Mouse (Mus musculus) liver, adult 2 months (tissue): ENCODE results near the gene Pofut2. TPM values are rescaled to one million over a fixed set of nuclear protein-coding genes. Genes with fewer than 3 reads are reported as not detected.

Experiments
- DNase-seq: peaks from one replicate; pipeline ENCODE4 v3.0.0-alpha.2; 2011; ENCODE audit warnings: low read depth, low spot score; ENCODE audit errors: extremely low read depth
- H3K27ac ChIP-seq: fragments of 200-500 bp; replicated peaks from 2 replicates; pipeline ENCODE4 v1.5.1; 2012; ENCODE audit warnings: low read depth, mild to moderate bottlenecking, control low read depth, inconsistent platforms, low read length; ENCODE audit not compliant: insufficient read depth
- H3K27me3 ChIP-seq: fragments of 200-500 bp; 2 replicates; pipeline ENCODE4 v1.6.1; 2012; ENCODE audit warnings: mild to moderate bottlenecking, moderate library complexity, low read length, inconsistent platforms; ENCODE audit not compliant: control insufficient read depth, insufficient read depth
- H3K36me3 ChIP-seq: fragments of 200-500 bp; 2 replicates; pipeline ENCODE4 v1.6.1; 2012; ENCODE audit warnings: low read length, inconsistent platforms; ENCODE audit not compliant: control insufficient read depth, insufficient read depth
- H3K4me1 ChIP-seq: fragments of 200-500 bp; 2 replicates; pipeline ENCODE4 v1.6.1; 2011; ENCODE audit warnings: low read length; ENCODE audit not compliant: control insufficient read depth, insufficient read depth
- H3K4me3 ChIP-seq: fragments of 200-500 bp; 2 replicates; pipeline ENCODE4 v1.5.1; 2011; ENCODE audit warnings: low read depth, mild to moderate bottlenecking, control low read depth, low read length, moderate library complexity; ENCODE audit not compliant: insufficient read depth
- H3K79me2 ChIP-seq: fragments of 200-500 bp; 2 replicates; pipeline ENCODE4 v1.6.1; 2012; ENCODE audit warnings: inconsistent platforms, mild to moderate bottlenecking, low read length, moderate library complexity; ENCODE audit not compliant: control insufficient read depth, insufficient read depth
- H3K9ac ChIP-seq: fragments of 200-500 bp; 2 replicates; pipeline ENCODE4 v1.6.1; 2012; ENCODE audit warnings: low read depth, mild to moderate bottlenecking, control low read depth, inconsistent platforms, low read length
- CTCF ChIP-seq: fragments of 200-500 bp; IDR thresholded peaks from 2 replicates; pipeline ENCODE4 v1.5.1; 2011; ENCODE audit warnings: low read depth, low read length, control low read depth
- POLR2A ChIP-seq: fragments of 200-500 bp; IDR thresholded peaks from 2 replicates; pipeline ENCODE4 v1.6.1; 2011; ENCODE audit warnings: low read length, control low read depth; ENCODE audit not compliant: insufficient read depth; ENCODE audit errors: extremely low read depth
- WGBS: fragments of 180-500 bp; shearing (Covaris S2); methylation state at CpG from one replicate; pipeline ENCODE4 v1.1.7; 2018; 5-methylcytosine and 5-hydroxymethylcytosine counted together
- polyA plus RNA-seq: library from polyadenylated mRNA; depleted of rRNA; stranded (reverse); fragments of >200 nt; gene quantifications from 2 replicates; pipeline ENCODE4 v1.2.3, GENCODE M21; 2012
- total RNA-seq: library from RNA; depleted of rRNA; stranded (reverse); fragments of >200 nt; gene quantifications from 2 replicates; pipeline ENCODE4 v1.2.3, GENCODE M21; 2014

Pofut2 gene
- total and polyA plus RNA-seq, 2 experiments, result 6.9 to 23.0 TPM

DNA sequence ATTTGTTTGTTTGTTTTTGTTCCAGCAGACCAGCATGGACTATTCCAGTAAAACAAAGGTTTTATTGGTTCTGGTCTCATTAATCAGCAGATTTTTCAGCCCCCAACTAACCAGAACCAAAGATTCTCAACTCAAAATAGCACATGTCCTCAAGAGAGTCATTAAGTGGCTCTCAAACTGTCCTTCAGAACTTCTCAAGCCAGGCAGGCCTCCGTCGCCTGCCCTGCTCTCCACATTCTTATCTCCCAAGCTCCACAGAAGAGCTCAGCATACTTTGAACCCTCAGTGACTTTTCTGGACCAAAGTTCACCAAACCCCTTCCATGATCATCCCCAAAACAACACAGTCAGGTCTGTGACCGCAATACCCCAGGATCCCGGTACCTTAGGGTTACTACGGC lies 45.5 kb upstream of the Pofut2 start:
- DNase-seq, result no peak
- H3K4me1 ChIP-seq, result peaks cover 3% of the 10 kb centered on the region; the same call in 1 of the 2 replicates
- no peak overlapping the region for H3K27ac ChIP-seq
- no peak for TF ChIP-seq POLR2A
- no peak for TF ChIP-seq CTCF
- no peak overlapping the region for H3K4me3 ChIP-seq
- H3K9ac ChIP-seq, result no peak overlapping the region
- H3K27me3 ChIP-seq, result no peaks in the 10 kb centered on the region
- WGBS, result 96% methylated on average over 5 of the region's 5 CpGs
- no peaks in the 10 kb centered on the region for H3K79me2 ChIP-seq
- no peaks in the 10 kb centered on the region for H3K36me3 ChIP-seq

DNA sequence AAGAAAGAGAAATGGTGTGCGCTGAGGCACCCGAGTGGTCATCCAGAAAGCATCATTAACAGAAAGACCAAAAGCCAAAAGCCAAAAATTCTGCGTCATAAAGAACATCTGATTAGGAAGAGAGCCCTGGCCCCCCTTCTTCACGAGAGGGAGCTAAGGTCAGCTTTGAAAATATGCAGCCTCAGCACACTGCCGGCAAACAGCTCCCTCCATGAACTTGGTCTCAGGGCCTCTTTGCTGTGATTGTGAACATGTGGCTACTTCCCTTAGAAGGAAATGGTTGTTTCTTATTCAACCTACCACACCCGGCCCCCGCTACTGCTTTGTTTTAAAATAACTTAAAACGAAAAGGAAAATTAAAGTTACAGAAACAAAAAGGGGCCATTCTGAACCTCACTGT lies 44.4 kb upstream of the Pofut2 start:
- no peaks in the 10 kb centered on the region for H3K27me3 ChIP-seq
- WGBS, result 65% methylated on average over 8 of the region's 8 CpGs
- DNase-seq, result peak; percentile 12
- no peaks in the 10 kb centered on the region for H3K79me2 ChIP-seq
- no peak for TF ChIP-seq POLR2A
- TF ChIP-seq CTCF, result no peak
- peaks cover 3% of the 10 kb centered on the region; the same call in 1 of the 2 replicates for H3K4me1 ChIP-seq
- H3K27ac ChIP-seq, result no peak overlapping the region
- no peak overlapping the region for H3K9ac ChIP-seq
- no peaks in the 10 kb centered on the region for H3K36me3 ChIP-seq
- no peak overlapping the region for H3K4me3 ChIP-seq

DNA sequence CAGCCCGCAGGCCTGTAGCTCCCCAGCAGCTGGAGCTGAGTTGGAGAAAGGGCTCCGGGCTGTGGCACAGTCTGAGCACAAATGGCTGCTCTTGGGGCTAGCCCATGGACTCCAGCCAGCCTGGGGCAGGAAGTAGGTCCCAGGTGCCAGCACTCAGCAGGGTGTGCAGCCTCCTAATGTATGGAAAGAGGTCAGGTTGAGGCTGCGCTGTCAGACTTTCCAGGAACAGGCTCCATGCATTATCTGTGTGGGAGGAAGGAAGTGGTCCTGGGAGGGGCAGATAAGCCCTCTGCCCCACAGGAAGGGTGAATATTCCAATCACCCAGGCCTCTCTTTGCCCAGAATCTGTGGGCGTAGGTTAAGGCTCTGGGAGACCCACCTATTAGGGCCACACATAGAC lies 43.4 kb upstream of the Pofut2 start:
- no peak for DNase-seq

DNA sequence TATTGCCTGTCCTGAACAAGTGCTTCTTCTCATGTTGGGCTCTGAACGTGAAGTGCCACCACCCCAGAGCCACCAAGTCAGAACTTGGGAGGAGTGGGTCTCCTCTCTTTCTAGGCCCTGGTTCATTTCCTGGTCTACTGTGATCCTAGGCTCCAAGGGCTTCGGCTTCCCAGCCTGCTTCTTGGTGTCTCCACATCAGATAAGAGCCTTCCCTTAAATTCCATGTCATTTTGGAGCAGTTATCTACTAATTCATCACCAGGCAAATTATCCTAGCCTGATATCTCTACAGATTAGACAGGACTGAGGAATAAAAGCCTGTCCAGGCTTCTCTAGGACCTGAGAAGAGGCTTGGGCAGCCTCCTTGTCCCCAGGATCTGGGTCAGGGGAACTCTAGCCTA lies 42.7 kb upstream of the Pofut2 start:
- Histone ChIP-seq H3K79me2 (no peaks in the 10 kb centered on the region), H3K9ac (no peak overlapping the region), H3K4me1 (peaks cover 4% of the 10 kb centered on the region; the same call in 1 of the 2 replicates), H3K36me3 (no peaks in the 10 kb centered on the region), H3K4me3 (no peak overlapping the region), H3K27me3 (no peaks in the 10 kb centered on the region), H3K27ac (no peak overlapping the region)
- TF ChIP-seq CTCF (no peak), POLR2A (no peak)
- WGBS, result 84% methylated on average over 2 of the region's 2 CpGs
- DNase-seq, result no peak

More for the DNA sequence above, 43.4 kb upstream of the Pofut2 start:
- whole genome bisulfite sequencing, result 78% methylated on average over 4 of the region's 4 CpGs
- no peak for TF ChIP-seq CTCF
- TF ChIP-seq POLR2A, result no peak
- H3K9ac ChIP-seq, result no peak overlapping the region
- no peak overlapping the region for H3K4me3 ChIP-seq
- no peak overlapping the region for H3K27ac ChIP-seq
- no peaks in the 10 kb centered on the region for H3K36me3 ChIP-seq
- no peaks in the 10 kb centered on the region for H3K79me2 ChIP-seq
- H3K4me1 ChIP-seq, result peaks cover 3% of the 10 kb centered on the region; the same call in 1 of the 2 replicates
- H3K27me3 ChIP-seq, result no peaks in the 10 kb centered on the region

DNA sequence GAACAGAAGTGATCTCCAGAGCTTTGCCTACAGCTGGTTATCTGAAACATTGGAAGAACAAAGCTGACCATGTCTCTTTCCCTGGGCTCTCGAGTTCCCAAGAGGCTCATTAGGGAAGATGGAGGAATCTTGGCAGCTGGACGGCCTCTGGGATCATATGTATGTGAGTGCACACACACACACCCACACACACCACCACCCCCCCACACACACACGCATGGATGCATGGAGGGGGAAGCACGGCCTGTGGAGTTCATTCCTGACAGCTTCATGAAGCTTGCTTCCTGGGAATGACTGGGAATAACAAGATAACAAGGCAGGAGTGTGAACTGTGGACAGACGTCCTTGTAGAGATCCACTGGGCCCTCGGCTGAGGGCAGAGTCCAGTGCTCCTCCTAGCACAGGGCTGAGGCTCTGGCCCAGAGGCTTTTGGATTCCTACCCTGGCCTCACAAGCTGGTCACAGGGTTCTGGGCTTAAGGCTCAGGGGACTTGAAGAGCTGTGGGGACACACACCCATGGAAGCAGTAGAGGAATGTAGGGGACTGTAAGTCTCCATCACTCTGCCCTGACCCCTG lies 41.8 kb upstream of the Pofut2 start:
- Histone ChIP-seq H3K27me3 (no peaks in the 10 kb centered on the region), H3K27ac (no peak overlapping the region), H3K4me1 (peaks cover 4% of the 10 kb centered on the region; the same call in 1 of the 2 replicates), H3K36me3 (no peaks in the 10 kb centered on the region), H3K4me3 (no peak overlapping the region), H3K9ac (no peak overlapping the region), H3K79me2 (no peaks in the 10 kb centered on the region)
- no peak for DNase-seq
- TF ChIP-seq POLR2A, result no peak
- TF ChIP-seq CTCF, result no peak
- 58% methylated on average over 6 of the region's 6 CpGs for WGBS

DNA sequence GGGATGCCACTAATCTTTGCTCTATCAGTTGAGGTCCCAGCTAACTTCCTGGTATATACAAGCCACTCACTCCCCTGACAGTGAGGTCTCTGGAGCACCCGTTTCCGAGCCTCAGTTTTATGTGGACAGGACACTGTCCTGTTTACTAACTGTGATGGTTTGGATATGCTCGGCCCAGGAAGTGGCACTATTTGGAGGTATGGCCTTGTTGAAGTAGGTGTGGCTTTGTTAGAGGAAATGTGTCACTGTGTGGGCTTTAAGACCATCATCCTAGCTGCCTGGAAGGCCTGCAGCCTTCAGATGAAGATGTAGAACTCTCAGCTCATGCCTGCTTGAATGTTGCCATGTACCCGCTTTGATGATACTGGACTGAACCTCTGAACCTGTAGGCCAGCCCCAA lies 41.0 kb upstream of the Pofut2 start:
- H3K9ac ChIP-seq, result no peak overlapping the region
- no peaks in the 10 kb centered on the region for H3K79me2 ChIP-seq
- no peaks in the 10 kb centered on the region for H3K27me3 ChIP-seq
- DNase-seq, result no peak
- H3K4me3 ChIP-seq, result no peak overlapping the region
- no peak overlapping the region for H3K27ac ChIP-seq
- WGBS, result 89% methylated on average over 4 of the region's 4 CpGs
- TF ChIP-seq POLR2A, result no peak
- TF ChIP-seq CTCF, result no peak
- H3K4me1 ChIP-seq, result peaks cover 4% of the 10 kb centered on the region; the same call in 1 of the 2 replicates
- no peaks in the 10 kb centered on the region for H3K36me3 ChIP-seq
